Mouse (Mus musculus) thymus, postnatal 4 days (tissue): ENCODE results near the gene Acads.
"Not testable (repeated sequence)": the region's sequence is repeated elsewhere in the genome, so short reads cannot be mapped to it uniquely, and the experiment has no call there.

Source experiments
- DNase-seq: peaks from one replicate; pipeline ENCODE4 v3.0.0; 2021

The Acads gene

GRCm38 (mm10) chr5:115118961-115119570 is at the start of gene Acads:
Acads (minus strand) TSS chr5:115119346.
- peak; percentile 93 for DNase-seq

- peak; percentile 80 for DNase-seq
Measured at GRCm38 (mm10) chr5:115167396-115167795, 48.2 kb upstream of the Acads start.

- DNase-seq = peak; percentile 29
Measured at GRCm38 (mm10) chr5:115166815-115167194, 47.7 kb upstream of the Acads start.

- peak; percentile 56 for DNase-seq
Measured at GRCm38 (mm10) chr5:115165895-115166814, 47.0 kb upstream of the Acads start.

DNA sequence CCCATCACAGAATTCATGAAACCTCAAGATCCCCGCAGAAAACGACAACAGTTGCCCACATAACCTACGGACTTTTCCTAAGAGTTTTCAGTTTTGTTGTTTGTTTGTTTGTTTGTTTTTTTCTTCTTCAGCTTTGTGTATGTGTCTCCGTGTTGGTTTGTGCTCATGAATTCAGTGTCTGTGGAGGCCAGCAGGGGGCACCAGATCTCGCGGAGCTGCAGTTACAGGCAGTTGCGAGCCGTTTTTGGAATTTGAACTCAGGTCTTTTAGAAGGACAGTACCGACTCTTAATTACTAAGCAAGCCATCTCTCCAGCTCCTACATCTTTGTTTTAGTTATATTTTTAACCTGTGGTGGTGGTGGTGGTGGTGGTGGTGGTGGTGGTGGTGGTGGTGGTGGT is 46.2 kb upstream of the Acads start:
- DNase-seq = peak; percentile 66

GRCm38 (mm10) chr5:115164446-115164845 is 45.3 kb upstream of the Acads start:
- DNase-seq = not testable (repeated sequence)

DNA sequence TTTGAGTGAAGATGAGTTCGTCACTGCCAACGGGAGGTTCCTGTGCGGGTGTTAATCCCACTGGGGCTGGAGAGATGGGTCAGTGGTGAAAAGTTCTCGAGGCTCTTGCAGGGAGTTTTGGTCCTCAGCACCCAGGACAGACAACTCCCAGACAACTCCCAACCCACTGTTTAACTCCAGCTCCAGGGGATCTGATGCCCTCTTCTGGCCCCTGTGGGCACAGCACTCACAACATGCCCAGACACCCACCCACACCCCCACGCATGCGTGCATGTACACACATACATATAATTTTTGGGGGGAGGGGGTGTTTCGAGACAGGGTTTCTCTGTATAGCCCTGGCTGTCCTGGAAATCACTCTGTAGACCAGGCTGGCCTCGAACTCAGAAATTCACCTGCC is 44.4 kb upstream of the Acads start:
- DNase-seq = peak; percentile 82

GRCm38 (mm10) chr5:115161940-115162279 is 42.8 kb upstream of the Acads start:
- not testable (repeated sequence) for DNase-seq

- DNase-seq = no peak
Measured at GRCm38 (mm10) chr5:115161064-115161939, 42.2 kb upstream of the Acads start.

- no peak for DNase-seq
Measured at GRCm38 (mm10) chr5:115160655-115161054, 41.5 kb upstream of the Acads start.

GRCm38 (mm10) chr5:115159165-115159564 is 40.0 kb upstream of the Acads start:
- no peak for DNase-seq

DNA sequence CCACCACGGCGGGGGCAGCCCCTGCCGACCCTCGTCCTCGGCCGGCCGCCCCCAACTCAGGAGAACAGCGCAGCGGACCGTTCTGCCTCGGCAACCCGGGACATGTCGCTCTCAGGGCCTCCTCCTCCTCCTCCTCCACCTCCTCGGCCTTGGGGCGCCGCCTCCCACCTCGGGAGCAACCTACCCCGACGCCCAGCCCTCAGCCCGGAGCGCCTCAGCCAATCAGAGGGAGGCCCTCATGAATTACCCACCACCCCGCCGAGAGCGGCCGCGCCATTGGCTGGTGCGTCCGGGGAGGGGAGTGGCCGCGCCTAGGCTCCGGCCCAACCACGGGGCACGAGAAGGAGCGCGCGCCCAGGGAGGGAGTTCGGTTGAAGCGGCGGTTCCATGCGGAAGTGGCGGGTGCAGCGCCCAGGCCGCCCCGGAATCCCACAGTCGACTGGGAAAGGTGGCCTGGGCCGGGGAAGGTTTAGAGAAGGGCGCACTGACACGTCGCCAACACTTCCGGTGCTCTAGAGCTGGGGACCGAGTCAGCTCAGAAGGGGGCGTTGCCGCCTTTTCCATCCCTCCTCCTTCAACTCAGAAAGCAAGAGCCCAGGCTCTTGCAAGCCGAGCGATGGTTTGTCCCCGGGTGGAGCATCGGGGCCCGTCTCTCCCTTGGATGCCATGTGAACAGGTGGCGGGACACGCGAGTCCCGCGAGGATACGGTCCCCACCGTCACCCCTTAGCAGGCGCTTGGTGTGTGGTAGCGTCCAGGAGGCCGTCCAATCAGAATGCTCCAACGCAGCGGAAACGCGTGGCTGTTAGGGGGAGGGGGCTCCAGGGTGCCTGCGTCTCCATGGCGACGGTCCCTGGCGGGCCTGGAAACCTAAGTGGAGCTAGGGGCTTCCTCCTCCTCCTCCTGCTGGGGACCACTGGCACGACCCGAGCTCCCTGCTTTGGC is 39.2 kb upstream of the Acads start, which contains the start of gene Mlec:
Mlec (minus strand) TSS at position 140 of the 944 bp plus-strand sequence.
- peak; percentile 97 for DNase-seq

DNA sequence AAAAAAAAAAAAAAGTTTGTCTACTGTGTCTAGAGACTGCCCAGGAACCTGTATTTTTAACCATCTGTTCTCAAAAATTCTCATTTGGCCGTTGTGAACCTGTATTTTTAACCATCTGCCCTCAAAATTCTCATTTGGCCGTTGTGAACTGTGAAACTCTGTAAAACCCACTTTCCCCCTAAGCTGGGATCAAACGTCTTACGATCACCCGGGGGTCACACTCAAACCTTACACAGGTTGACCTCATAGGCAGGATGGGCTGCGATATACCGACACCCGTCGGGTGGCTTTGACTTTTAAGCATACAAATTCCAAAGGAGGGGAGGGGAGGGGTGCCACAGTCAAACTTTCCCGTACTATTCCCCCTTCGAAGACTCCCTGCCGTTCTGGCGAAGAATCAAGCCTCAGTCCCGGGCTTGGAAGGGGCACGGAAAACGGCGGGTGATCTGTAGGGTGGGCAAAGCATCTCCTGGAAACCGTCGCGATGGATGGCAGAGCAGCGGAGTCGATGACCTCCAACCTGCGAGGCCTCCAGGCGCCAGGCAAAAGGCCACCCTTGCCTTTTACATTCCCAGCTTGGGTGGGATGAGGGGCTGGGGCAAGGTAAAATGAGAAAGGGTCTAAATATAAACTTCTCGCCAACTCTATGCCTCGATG is 37.9 kb upstream of the Acads start:
- peak; percentile 58 for DNase-seq

DNA sequence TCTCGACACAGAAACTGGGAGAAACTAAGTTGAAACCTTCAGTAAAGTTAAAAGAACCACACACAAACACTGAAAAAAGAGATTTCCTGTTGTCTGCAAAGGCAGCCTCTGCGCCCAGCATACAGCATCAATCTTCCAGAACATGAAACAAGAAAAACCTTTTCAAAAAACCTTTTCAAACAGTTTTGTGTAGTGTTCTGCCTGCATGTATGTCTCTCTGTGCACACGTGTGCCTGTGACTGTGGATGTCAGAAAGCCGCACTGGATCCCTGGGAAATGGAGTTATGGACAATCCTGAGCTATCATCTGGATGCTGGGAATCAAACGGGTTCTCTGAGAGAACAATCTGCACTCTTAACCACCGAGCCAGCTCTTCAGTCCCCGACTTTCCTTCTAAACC is 37.3 kb upstream of the Acads start:
- DNase-seq = peak; percentile 45

- peak; percentile 54 for DNase-seq
Measured at GRCm38 (mm10) chr5:115155831-115156230, 36.7 kb upstream of the Acads start.

GRCm38 (mm10) chr5:115155156-115155631 is 36.0 kb upstream of the Acads start:
- DNase-seq = peak; percentile 26

GRCm38 (mm10) chr5:115152132-115152956 is 33.2 kb upstream of the Acads start:
- DNase-seq = no peak

DNA sequence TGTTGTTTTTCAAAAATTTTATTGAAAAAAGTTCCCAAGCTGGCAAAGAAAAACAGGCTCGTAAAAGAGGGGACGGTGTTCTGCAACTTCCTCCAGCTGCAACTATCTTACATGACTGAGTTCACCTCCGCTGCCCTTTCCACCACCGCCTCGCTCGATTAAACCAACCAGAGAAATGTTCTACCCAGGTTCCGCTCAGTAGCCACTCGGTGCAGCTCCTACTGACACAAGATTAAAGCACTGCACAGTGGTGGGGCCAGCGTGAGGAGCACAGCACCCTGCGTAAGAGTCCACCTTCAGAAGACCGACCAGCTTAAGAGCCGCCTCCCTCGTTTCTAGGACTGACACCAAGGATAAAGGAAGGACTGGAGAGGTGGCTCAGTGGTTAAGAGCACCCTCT is 32.3 kb upstream of the Acads start:
- DNase-seq = no peak

DNA sequence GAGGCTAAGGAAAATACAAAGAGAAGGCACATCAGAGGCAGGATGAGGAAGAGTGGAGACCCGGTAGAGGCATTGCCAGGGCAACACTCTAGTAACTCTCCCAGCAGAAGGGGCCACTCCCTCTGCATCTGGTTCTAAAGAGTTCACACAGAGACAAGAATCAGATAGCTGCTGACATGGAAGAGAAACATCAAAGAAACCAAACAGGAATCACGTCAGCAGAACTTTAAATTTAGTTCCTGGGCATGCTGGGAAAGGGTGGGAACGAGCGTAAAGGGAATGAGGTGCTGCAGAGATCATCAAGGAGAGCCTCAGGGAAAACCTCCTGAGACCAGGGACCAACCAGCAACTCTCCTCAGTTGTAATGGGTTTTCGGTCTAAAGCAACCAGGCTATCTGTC is 31.8 kb upstream of the Acads start:
- DNase-seq = peak; percentile 23
